Mouse (Mus musculus): ENCODE data around the gene Atox1.

Gene Atox1

GRCm38 (mm10) chr11:55413416-55413796, 47.6 kb downstream of the Atox1 start:
- no peak for DNase-seq (ENCODE audit: low spot score in 2 of 2)

GRCm38 (mm10) chr11:55412680-55413415, 48.2 kb downstream of the Atox1 start:
- DNase-seq (ENCODE audit: low spot score in 2 of 2): no peak

GRCm38 (mm10) chr11:55412034-55412433, 49.0 kb downstream of the Atox1 start:
- no peak for DNase-seq (ENCODE audit: low spot score in 2 of 2)

GRCm38 (mm10) chr11:55410502-55410901, 50.5 kb downstream of the Atox1 start:
- DNase-seq (ENCODE audit: low spot score in 2 of 2): no peak

GRCm38 (mm10) chr11:55410005-55410404, 51.0 kb downstream of the Atox1 start:
- DNase-seq (ENCODE audit: low spot score in 2 of 2): no peak

- no peak for DNase-seq (ENCODE audit: low spot score in 2 of 2)
Measured at GRCm38 (mm10) chr11:55407133-55407532, 53.9 kb downstream of the Atox1 start.

- no peak for DNase-seq (ENCODE audit: low spot score in 2 of 2)
Measured at GRCm38 (mm10) chr11:55405601-55406469, 55.2 kb downstream of the Atox1 start.

- DNase-seq (ENCODE audit: low spot score in 2 of 2): no peak
Measured at GRCm38 (mm10) chr11:55404659-55405457, 56.2 kb downstream of the Atox1 start.

GRCm38 (mm10) chr11:55400863-55401262, 60.2 kb downstream of the Atox1 start:
- no peak for DNase-seq (ENCODE audit: low spot score in 2 of 2)

GRCm38 (mm10) chr11:55398371-55398770, 62.7 kb downstream of the Atox1 start:
- DNase-seq (ENCODE audit: low spot score in 2 of 2): no peak

GRCm38 (mm10) chr11:55397441-55397840, 63.6 kb downstream of the Atox1 start:
- no peak for DNase-seq (ENCODE audit: low spot score in 2 of 2)

GRCm38 (mm10) chr11:55397036-55397435, 64.0 kb downstream of the Atox1 start:
- no peak for DNase-seq (ENCODE audit: low spot score in 2 of 2)

All from thymus, postnatal 10 days (tissue).